9 mouse cellular contexts compared by ENCODE assay signal in genomic region chr5:67608674-67609519, GRCm38 (mm10). TPM values are rescaled to one million over a fixed set of nuclear protein-coding genes. Genes with fewer than 3 reads are reported as not detected.
A peak's percentile ranks its signal among the peaks of the same experiment; 100 is the strongest.
DNase-seq lines count a peak whose midpoint lies in the region; ATAC-seq and TF ChIP-seq lines count a peak whose summit lies in the region.
"Had no signal": no experiment of that assay in that cellular context is flagged by ENCODE, and none has a peak within 500 bp of the region (broad histone marks: within the 10 kb centered on the region; RNA-seq: fewer than 3 reads in every experiment).

No protein-coding gene starts in this region.

- peak overlapping the region; percentile 63 for H3K9ac ChIP-seq in heart, embryonic 12.5 days
- no peak overlapping the region for H3K9ac ChIP-seq in liver, postnatal 0 days (replicated peaks)

- H3K4me1 ChIP-seq in heart, embryonic 12.5 days (replicated peaks) = peaks cover 7% of the 10 kb centered on the region
- no peaks in the 10 kb centered on the region for H3K4me1 ChIP-seq in G1E (ENCODE audit: insufficient read depth, low read depth, low read length)
- peaks cover 38% of the 10 kb centered on the region for H3K4me1 ChIP-seq in hindbrain, embryonic 10.5 days (replicated peaks)
- H3K4me1 ChIP-seq in liver, postnatal 0 days (ENCODE audit: insufficient read depth) = peaks cover 12% of the 10 kb centered on the region; the same call in 1 of the 2 replicates
- peaks cover 11% of the 10 kb centered on the region; the same call in 1 of the 2 replicates for H3K4me1 ChIP-seq in thymus, adult 2 months (replicated peaks; ENCODE audit: control insufficient read depth, insufficient read depth, low read length)

- 5% methylated on average over 31 of the region's 31 CpGs for WGBS in heart, embryonic 12.5 days
- 2% methylated on average over 31 of the region's 31 CpGs for WGBS in hindbrain, embryonic 10.5 days
- WGBS in liver, postnatal 0 days (ENCODE audit: insufficient replicate concordance) = 7% methylated on average over 31 of the region's 31 CpGs
- WGBS in thymus, adult 2 months = 23% methylated on average over 31 of the region's 31 CpGs

- no peak for DNase-seq in heart, postnatal 36 days
- DNase-seq in G1E (ENCODE audit: low spot score) = no peak
- no peak for DNase-seq in hindbrain, embryonic 10.5 days (ENCODE audit: low spot score)
- DNase-seq in liver, postnatal 0 days = no peak
- DNase-seq in thymus, adult 2 months = no peak
- no peak for DNase-seq in cerebellum, adult 11 months
- no peak for DNase-seq in thymus, postnatal 10 days (ENCODE audit: low spot score in 2 of 2)

- H3K36me3 ChIP-seq in heart, embryonic 12.5 days = no peaks in the 10 kb centered on the region
- H3K36me3 ChIP-seq in G1E (replicated peaks) = no peaks in the 10 kb centered on the region
- H3K36me3 ChIP-seq in hindbrain, embryonic 10.5 days = peaks cover 7% of the 10 kb centered on the region; the same call in 1 of the 2 replicates
- H3K36me3 ChIP-seq in liver, postnatal 0 days (replicated peaks; ENCODE audit: insufficient read depth, low read length) = no peaks in the 10 kb centered on the region
- H3K36me3 ChIP-seq in thymus, adult 2 months (ENCODE audit: control insufficient read depth, insufficient read depth, low read length) = no peaks in the 10 kb centered on the region

- peak overlapping the region; percentile 97 for H3K4me2 ChIP-seq in heart, embryonic 12.5 days
- H3K4me2 ChIP-seq in liver, postnatal 0 days (ENCODE audit: low read depth, low read length) = peak overlapping the region; percentile 78

- H3K4me3 ChIP-seq in heart, embryonic 12.5 days = peak overlapping the region; percentile 58
- 0 out of 2 replicates have a peak overlapping the region, but pooled peaks have one; percentile 9 for H3K4me3 ChIP-seq in G1E (ENCODE audit: low read depth, low read length)
- peak overlapping the region; percentile 63 for H3K4me3 ChIP-seq in hindbrain, embryonic 10.5 days
- peak overlapping the region; percentile 50 for H3K4me3 ChIP-seq in liver, postnatal 0 days (ENCODE audit: low read depth, low read length)
- no peak overlapping the region; the same call in 1 of the 2 replicates for H3K4me3 ChIP-seq in thymus, adult 2 months (ENCODE audit: control insufficient read depth, insufficient read depth, low read length)

- TF ChIP-seq POLR2A in thymus, adult 2 months (IDR thresholded peaks at IDR 0.05; ENCODE audit: control insufficient read depth, extremely low read depth, insufficient read depth, low read length, poor library complexity) = no peak

- TF ChIP-seq EP300 in liver, postnatal 0 days (IDR thresholded peaks at IDR 0.05; ENCODE audit: low read depth) = no peak

- intact Hi-C loops in heart, postnatal 36 days (cut with DNase I) = loop anchor here (5.0 kb wide), 2 partner anchors 77 to 118 kb away; no protein-coding TSS in a partner anchor

- H3K27ac ChIP-seq in heart, embryonic 12.5 days (ENCODE audit: poor library complexity, severe bottlenecking) = no peak overlapping the region
- peak overlapping the region; percentile 87 for H3K27ac ChIP-seq in hindbrain, embryonic 10.5 days
- no peak overlapping the region for H3K27ac ChIP-seq in liver, postnatal 0 days (ENCODE audit: low read depth)
- no peak overlapping the region for H3K27ac ChIP-seq in thymus, adult 2 months (ENCODE audit: control insufficient read depth, insufficient read depth, low read length)

- H3K9me3 ChIP-seq in heart, embryonic 12.5 days (replicated peaks) = no peaks in the 10 kb centered on the region
- H3K9me3 ChIP-seq in G1E (replicated peaks) = peaks cover 16% of the 10 kb centered on the region
- H3K9me3 ChIP-seq in hindbrain, embryonic 10.5 days = no peaks in the 10 kb centered on the region
- H3K9me3 ChIP-seq in liver, postnatal 0 days (ENCODE audit: low read length) = no peaks in the 10 kb centered on the region

- ATAC-seq in heart, embryonic 12.5 days (ENCODE audit: insufficient number of reproducible peaks, low FRiP score) = no peak
- no peak for ATAC-seq in G1E (ENCODE audit: extremely low read depth, insufficient number of reproducible peaks, low FRiP score, poor library complexity, severe bottlenecking)
- ATAC-seq in liver, postnatal 0 days = no peak

- H3K27me3 ChIP-seq in heart, embryonic 12.5 days (replicated peaks) = peaks cover 67% of the 10 kb centered on the region
- H3K27me3 ChIP-seq in G1E (ENCODE audit: insufficient read depth, low read length) = peaks cover 22% of the 10 kb centered on the region; the same call in 1 of the 2 replicates
- peaks cover 78% of the 10 kb centered on the region for H3K27me3 ChIP-seq in hindbrain, embryonic 10.5 days (ENCODE audit: insufficient read depth, poor library complexity, severe bottlenecking)
- H3K27me3 ChIP-seq in liver, postnatal 0 days (ENCODE audit: insufficient read depth, low read length) = peaks cover 66% of the 10 kb centered on the region
- H3K27me3 ChIP-seq in thymus, adult 2 months (ENCODE audit: control insufficient read depth, insufficient read depth, low read length) = peaks cover 29% of the 10 kb centered on the region

- no peak for TF ChIP-seq CTCF in G1E (IDR thresholded peaks at IDR 0.05; ENCODE audit: low read depth, low read length)
- TF ChIP-seq CTCF in liver, postnatal 0 days (IDR thresholded peaks at IDR 0.05; ENCODE audit: low read depth) = no peak
- no peak for TF ChIP-seq CTCF in thymus, adult 2 months (IDR thresholded peaks at IDR 0.05; ENCODE audit: borderline replicate concordance, control insufficient read depth, extremely low read depth, insufficient read depth, low read length, poor library complexity)

RNA-seq across cellular contexts. Expression of gene Shisa3, which starts 1.2 kb away (rescaled TPM):
- polyA plus RNA-seq in heart, embryonic 12.5 days (2016; fragmentation: Nextera tagmentation; extraction: Ambion mirVana) = 2.7 and 2.8 TPM in 2 replicates
- under 1 TPM; 0.80 to 0.81 TPM for total RNA-seq in heart, postnatal 36 days (2021)
- total RNA-seq in G1E (2014; fragmentation: Nextera tagmentation) = not detected in 2 replicates
- 0.05 and 0.12 TPM in 2 replicates for total RNA-seq in G1E (2017)
- polyA plus RNA-seq in G1E (2012) = not detected in 2 replicates
- 6.7 and 7.3 TPM in 2 replicates for polyA plus RNA-seq in hindbrain, embryonic 10.5 days (2016; fragmentation: Nextera tagmentation; extraction: Ambion mirVana)
- 0.31 and 0.32 TPM in 2 replicates for polyA plus RNA-seq in liver, postnatal 0 days (2015; fragmentation: Nextera tagmentation; extraction: Ambion mirVana)
- 0.53 and 0.68 TPM in 2 replicates for polyA plus RNA-seq in thymus, adult 2 months (2012; rRNA removed)
- polyA plus RNA-seq: C2C12 had no signal
